Mouse (Mus musculus) MEL (cell line): ENCODE results near the gene Tpcn1.

Experiments used
- CTCF ChIP-seq, 3 experiments: IDR thresholded peaks in 2 of 3; conservative IDR thresholded peaks in 1 of 3; 2 replicates each; pipeline ENCODE4 v1.5.1; 2011 to 2012; ENCODE audit warnings: low read length in 3 of 3, low read depth in 2 of 3, mild to moderate bottlenecking in 2 of 3, improper control_type of control experiment in 1 of 3, inconsistent platforms in 1 of 3, mixed read lengths in 1 of 3, moderate library complexity in 1 of 3; ENCODE audit not compliant: control insufficient read depth in 1 of 3, insufficient read depth in 1 of 3, poor library complexity in 1 of 3, severe bottlenecking in 1 of 3
- MAX ChIP-seq: IDR thresholded peaks from 2 replicates; pipeline ENCODE4 v1.6.1; 2011; ENCODE audit warnings: low read length, improper control_type of control experiment

- TF ChIP-seq MAX (no peak), CTCF (IDR thresholded peaks at IDR 0.05 in 2 of 3, conservative IDR thresholded peaks at IDR 0.05 in 1 of 3; ENCODE audit: control insufficient read depth in 1 of 3, insufficient read depth in 1 of 3, low read depth in 2 of 3, low read length in 3 of 3, poor library complexity in 1 of 3, severe bottlenecking in 1 of 3) (no peak)
These were observed 19.5 kb downstream of the Tpcn1 start for GRCm38 (mm10) chr5:120568964-120569363.
